Mouse (Mus musculus): Measurements from ENCODE around the gene Sec62.
A peak's percentile ranks its signal among the peaks of the same experiment; 100 is the strongest.

Gene Sec62

DNA sequence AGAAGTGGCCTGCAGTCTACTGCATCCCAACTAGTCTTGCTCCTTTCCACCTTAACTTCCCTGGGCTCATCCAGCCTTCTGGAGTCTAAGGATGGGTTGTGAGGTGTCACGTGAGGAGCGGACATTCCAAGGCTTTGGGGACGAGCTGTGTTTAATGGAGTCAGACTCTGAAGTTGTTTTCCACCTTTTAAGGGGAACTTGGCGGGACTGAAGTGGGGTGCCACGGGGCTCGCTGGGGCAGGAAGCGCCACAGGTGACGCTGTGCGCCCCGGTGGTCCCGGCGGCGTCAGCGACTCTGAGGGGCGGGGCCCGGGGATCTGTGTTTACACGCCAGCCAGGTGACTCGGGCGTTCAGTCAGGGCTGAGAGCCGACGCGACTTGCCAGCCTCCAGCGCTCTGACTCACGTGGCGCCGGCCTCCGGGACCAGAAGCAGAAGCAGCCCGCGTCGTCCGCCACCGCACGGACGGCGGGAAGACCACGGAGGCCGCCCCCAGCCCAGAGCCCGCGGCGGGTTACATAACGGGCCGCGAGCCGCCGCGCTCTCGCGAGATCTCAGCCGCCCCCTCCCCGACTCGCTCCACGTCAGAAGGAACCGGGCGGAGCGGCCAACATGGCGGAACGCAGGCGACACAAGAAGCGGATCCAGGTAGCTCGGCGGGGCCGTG, at the start of gene Sec62:
Sec62 (plus strand) TSS at position 139 of the 666 bp plus-strand sequence.
- peak; percentile 90 for DNase-seq (ENCODE audit: low spot score)

DNA sequence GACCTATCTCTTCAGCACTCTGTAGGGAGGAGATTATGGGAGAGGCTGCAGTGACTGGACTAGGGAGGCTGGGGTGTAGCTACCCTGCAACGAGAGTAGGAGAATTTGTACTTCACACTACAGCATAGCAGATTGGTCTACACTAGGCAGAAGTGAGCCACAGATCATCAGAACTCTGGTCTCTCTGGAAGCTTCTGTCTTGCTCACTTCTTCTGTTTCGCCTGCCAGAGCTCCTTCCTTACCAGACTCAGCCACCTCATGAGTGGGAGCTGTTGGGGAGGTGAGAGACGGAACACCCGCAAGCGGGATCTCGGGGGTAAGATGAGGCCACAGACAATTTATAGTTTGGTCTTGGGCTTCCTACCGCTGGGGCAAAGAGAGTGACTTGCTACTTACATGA, 49.8 kb upstream of the Sec62 start:
- no peak for DNase-seq (ENCODE audit: low spot score)

DNA sequence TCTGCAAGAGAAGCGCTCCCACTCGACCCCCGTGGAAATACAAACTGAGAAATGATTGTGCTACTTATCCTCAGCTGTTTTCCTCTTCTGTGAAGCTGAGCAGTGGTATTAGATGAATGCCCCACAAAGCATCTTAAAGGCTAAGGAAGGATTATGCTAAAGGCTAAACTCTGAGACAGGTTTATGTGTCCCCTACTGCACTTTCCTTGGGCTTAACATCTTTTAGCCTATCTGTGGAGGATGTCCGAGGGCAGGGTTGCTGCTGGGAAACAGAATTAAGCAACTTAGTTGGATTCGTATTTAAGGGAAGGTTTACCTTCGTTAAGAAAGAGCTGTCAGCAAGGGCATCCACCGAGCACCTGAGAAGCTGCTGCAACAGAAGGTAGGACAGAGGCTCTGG, 46.7 kb upstream of the Sec62 start, which contains the start of gene Samd7:
Samd7 (plus strand) TSS at position 288 of the 400 bp plus-strand sequence.
- no peak for DNase-seq (ENCODE audit: low spot score)

DNA sequence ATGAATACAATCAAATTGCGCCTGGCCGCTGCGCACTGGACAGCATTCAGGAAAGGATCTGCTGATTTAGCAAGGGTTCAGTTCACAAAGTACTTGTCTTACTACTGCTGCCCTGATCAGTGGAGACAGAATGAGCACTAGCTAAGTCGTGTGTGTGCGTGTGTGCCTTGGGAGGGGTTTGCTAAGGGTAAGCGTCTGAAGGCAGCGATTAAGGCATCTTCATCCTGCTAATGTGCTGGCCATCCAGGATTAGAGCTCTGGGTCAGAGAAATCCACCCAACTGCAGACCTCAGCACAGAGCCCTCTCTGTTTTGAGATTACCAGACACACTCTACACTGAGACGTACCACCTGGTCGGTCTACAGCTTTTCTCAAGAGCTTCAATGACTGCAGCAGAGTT, 44.4 kb upstream of the Sec62 start:
- no peak for DNase-seq (ENCODE audit: low spot score)

DNA sequence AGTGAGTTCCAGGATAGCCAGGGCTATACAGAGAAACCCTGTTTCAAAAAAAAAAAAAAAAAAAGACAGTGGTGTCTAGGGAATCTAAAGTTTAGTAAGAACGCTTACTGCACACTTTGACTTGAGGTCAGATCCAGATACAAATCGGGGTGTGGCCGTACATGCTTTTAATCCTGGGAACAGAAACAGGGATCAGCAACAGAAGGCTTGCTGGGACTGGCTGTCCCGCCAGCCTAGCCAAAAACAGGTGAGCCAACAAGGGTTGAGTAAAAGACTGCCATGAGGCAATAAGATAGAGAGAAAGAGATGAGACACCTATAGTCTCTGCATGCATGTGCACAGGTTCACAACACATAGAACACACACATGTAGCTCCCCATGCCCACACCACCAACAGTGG, 38.0 kb upstream of the Sec62 start:
- DNase-seq (ENCODE audit: low spot score) = no peak

DNA sequence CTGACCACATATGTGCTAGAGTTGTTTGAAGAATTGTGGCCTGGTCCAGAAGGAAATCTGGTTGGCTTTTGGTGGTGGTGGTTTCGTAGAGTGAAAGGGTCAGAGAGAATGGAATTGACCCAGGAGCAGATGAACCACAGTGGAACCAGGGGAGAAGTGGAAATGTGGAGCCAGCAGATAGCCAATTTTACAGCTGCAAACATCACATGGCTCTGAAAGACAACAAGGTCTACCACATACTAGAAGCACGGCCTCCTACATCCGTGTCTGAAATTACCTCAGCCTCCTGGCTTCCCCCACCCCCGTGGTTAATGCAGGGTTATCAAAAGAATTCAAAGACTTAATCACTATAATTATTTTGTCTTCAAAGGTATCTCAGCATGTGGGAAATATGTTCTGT, 27.8 kb upstream of the Sec62 start:
- DNase-seq (ENCODE audit: low spot score) = peak; percentile 13

DNA sequence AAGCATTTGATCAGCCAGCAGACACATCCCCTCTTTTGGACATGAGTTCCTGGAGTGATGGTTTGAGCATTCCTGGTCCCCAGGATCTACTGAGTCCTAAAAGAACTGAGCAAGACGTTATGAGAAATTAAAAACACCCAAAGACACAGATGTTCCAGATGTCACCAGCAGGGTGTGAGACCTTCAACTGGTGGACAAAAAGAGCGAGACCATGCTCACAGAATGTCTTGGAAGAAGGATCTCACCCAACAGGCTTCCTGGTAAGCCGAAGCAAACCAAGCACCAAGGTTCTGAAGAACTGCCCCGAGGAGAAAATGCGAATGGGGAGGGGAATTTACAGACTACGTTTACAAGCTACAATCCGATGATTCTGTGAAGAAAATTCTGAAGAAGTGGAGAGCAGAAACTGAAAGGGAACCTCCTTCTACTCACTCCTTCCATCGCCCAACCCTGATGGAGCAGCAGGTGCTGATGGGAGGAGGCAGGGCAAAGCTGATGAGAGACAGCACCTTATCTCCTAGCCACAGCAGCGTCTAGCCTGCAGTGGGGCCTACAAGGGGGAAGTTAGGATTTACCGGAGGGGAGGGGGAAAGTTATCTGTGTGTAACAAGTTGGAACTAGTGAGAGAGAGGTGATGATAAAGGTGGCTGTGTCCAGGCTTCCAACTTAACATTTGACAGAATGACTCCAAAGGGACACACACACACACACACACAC, 27.2 kb upstream of the Sec62 start:
- DNase-seq (ENCODE audit: low spot score) = peak; percentile 72

DNA sequence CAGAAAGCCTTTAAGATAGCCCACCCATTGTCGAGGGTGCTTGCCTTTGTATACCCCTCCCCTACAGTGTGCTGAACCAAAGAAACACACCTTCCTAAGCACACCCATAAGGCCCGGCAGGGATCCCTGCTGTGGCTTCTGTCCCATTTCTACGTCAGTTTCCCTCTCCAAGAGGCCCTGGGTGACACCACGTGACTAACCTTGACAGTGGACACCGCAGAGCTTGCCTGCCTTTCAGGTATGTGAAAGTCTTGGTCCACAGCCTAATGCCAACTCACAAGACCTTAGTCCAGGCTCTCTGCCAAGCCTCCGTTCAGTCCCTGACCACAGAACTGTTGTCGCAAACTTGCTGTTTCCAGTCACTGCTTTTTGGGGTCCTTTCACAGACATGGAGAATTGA, 26.5 kb upstream of the Sec62 start:
- DNase-seq (ENCODE audit: low spot score) = peak; percentile 54

DNA sequence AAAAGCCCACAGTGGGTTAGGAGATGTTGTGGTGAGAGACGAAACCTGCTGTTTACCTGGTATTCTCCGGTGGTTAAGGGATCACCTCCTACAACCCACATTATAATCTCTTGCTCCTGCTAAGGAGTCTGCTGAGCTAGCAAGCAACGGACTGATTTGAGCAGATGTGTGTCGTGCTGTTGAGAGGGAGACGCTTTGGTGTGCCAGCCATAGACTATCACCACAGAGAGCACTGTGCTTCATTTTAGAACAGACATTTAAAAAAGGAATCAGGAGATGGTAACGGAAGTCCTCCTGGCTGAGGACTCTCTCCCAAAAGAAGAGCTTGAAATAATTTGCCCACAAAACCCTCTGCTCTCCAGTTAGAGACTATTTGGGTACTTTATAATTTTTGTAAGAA, 25.4 kb upstream of the Sec62 start:
- no peak for DNase-seq (ENCODE audit: low spot score)

DNA sequence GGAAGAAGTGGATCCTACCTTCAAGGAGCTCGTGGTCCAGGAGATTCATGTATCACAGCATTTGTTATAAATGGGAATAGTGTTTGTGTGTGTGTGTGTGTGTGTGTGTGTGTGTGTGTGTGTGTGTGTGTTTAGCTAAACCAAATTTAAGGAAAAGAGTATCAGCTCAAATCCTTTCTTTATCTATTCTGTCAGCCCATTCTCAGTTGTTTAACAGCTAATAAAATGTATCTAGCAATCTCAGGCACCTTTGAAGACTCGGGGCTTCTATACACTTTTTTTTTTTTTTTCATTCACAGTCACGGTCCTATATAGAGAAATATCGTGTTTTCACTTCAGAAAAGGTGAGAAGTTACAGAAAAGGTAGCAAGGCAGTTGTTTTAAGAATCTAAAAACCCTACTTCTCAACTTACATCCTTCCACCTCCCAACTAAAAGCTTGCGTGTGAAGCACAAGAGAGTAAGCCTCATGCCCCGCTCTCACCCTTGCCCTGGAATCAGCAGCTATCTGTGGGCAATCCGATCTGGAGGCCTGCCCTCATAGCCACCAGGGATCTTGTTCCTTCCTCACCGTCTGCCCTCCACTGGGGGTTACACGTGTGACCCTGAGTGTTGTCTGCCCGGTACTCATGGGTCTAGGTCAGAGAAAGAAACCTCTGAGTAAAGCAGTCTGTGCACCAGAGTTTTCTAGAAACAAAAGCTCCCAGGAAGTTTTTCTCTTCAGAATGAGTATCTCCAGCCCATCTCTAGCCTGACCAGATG, 22.7 kb upstream of the Sec62 start:
- no peak for DNase-seq (ENCODE audit: low spot score)

DNA sequence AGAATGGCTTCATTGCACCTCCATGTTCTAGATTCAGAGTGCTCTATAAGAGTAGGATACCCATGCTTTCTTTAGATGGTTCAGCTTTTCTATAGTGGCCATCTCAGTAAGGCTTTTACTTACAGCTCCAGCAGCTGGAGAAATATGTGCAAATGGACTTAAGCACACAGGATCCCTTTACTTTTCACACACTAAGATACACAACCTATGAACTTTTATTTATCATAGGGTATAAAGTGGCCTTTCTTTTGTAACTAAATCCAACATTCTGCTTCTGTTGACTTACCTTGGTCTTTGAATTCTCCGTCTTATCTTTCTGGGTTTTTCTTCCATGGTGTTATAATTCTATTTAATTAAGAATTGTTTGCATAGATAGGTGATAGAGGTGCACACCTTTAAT, 21.1 kb upstream of the Sec62 start:
- DNase-seq (ENCODE audit: low spot score) = no peak

DNA sequence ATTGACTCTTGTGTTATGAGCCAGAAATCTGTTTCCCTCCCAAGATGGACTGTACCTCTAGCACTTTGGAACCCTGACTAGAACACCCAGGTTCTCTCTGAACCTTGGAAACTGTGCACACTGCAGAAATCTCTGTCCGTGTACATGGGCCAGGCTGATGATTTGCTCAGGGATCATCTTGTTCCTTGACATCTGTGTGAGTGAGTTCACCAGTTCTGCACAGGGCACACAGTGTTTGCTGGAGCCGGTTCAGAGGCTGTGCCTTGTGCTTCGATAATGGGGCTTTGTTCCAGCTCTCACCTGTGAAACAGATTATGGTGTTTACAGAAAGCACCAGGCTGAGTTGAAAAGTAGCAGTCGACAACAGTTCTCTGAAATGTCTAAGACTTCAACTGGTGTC, 20.0 kb upstream of the Sec62 start:
- no peak for DNase-seq (ENCODE audit: low spot score)

DNA sequence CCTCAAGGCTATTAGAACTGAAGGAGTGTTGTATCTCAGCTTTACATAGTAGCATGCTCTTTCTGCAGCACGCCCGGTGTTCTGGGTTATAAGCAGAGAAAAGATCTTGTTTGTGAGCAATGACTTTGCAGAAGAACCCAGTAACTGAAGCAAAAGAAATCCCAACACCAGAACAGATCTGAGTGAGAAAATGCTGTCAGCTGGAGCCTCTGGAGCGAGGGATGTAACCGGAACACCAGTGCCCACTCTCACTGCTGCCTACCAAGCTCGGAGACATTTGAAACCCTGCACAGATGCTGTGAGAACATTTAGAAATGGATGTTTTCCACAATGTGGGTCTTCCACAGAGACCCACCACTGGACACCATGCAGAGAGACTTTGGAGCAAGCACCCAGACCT, 18.0 kb upstream of the Sec62 start:
- DNase-seq (ENCODE audit: low spot score) = no peak

DNA sequence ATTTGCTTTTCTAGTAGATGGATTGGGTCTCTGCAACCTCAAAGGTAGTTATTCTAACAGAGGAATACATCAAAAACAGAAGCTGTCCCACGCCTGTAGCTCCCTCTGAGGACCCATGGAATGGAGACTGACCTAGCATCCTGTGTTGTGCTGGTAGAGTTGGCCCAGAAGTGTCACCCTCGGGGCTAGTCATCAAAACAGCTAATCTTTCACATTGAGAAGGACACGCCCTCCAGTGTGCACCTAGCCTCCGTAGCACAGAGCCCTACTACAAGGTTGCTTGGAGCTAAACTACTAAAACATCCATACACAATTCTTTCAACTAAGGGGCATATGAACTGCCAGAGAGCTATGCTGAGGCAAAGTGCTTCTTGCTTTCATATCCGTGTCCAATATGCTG, 14.7 kb upstream of the Sec62 start:
- DNase-seq (ENCODE audit: low spot score) = no peak

DNA sequence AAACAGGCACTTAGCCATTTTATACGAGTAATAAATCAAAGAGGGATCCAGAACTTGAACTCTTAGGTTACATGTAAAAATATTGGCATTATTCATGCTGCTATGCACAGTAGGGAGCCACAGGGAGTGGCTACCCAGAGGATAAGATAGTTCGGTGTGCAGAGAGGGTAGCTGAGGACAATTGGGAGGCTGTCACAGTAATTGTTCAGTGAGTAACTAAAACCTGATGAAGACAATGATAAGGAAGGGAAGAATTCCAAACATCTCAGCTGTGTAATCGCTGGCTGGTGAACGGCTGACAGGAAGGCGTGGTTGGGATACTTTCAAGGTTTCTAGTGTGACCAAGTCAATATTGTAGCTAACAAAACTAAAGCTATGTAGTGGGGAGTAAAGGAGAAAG, 4.1 kb upstream of the Sec62 start:
- no peak for DNase-seq (ENCODE audit: low spot score)

DNA sequence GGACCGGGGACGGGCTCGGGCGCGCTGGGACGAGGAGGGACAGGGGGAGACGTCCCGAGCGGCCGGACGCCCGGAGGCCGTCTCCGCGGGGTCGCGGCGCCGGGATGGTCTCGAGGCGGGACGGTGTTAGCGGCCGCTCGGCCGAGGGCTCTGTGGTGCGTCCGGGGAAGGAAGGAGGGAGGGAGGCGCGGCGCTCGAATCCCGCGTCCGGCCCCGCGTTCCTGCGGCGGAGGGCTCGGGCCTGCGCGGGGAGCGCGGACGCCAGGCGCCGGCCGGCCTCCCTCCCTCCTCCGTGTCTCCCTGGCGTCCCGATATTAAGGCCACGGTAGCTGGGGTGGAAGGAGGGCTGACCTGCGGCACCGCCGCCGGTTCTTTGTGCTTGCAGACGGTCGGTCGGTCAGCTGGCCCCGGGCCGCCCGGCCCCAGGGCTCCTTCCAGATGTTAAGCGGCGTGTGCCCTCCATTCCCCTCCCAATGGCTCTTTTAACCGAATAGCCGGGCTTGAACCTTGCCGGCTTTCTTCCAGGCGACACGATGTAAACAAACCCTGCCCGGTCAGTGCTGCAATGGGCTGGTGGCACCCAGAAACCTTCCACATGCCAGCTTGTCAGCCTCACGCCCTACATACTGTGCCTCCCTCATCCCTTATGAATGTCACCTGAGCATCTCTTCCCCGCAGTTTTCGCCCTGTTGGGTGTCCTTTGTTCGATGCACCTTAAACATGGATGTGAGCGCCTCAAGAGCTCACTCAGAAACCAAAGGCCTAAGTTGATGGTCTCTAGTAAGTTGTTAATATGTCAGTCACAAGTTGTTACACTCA, 937 bp downstream of the Sec62 start:
- DNase-seq (ENCODE audit: low spot score) = peak; percentile 58

DNA sequence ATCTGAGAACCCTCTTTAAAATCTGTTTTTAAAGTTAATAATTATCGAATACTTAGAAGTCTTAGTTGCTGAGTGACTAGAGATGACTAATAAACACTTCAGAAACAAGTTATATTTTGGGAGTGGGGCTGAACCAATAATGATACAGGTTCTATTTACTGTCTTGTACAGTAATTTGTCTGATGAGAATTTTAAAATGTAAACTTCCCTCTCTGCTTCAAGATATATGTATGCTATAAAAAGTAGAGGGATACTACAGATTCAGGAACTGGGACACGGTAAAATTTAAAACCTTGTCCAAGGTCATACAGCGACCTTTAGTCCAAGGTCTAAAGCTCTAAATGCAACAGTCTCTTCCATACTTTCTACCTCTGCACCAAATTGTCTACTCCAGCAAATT, 9.5 kb downstream of the Sec62 start:
- DNase-seq (ENCODE audit: low spot score) = no peak

DNA sequence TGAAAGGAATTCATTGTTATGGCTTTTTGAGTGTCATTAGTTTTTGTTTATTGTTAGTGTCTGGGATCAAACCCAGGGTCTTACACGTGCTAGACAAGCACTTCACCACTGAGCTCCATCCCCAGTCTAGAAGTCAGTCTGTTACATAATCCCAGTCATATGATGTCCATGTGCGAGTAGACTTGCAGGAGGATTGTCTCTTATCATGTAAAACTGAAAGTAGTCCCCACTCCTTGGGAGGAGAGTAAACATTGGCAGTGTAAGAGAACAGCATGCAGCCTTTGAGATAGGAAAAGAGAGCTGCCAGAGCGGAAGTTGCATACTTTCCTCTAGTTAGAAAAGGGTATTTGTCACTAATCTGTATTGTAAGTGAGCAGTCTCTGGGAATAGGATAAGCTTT, 20.2 kb downstream of the Sec62 start:
- no peak for DNase-seq (ENCODE audit: low spot score)

DNA sequence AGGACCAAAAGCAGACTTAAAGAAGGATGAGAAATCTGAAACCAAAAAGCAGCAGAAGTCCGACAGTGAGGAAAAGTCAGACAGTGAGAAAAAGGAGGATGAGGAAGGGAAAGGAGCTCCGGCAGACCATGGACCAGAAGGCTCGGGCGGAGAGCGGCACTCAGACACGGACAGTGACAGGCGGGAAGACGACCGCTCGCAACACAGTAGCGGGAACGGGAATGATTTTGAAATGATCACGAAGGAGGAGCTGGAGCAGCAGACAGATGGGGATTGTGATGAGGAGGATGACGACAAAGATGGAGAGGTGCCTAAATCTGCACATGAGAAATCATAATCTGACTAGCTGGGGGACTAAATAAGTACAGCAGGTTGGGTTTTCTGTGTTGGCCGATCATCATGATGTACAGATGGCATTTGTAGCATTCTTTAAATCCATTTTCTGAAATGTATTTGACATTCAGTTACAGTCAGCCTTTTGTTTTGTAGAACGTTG, 26.0 kb downstream of the Sec62 start:
- DNase-seq (ENCODE audit: low spot score) = no peak

DNA sequence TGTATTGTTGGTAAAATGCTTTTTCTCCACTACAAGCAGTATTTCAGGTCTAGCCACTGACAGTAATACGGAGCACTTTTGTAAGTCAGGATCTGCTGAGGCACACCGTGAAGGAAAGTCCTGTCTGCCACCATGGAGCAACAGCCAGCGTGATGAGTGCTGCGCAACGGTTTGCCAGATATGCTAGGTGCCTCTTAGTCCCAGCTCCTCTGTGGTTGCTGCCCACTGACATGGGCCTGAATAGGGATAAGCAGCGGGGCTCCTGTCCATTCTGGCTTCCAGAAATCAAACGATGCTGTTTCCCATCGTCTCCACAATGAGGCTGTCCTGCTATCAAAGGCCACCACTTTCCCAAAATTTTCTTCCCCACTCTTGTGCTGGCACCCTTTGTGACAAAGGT, 29.5 kb downstream of the Sec62 start:
- DNase-seq (ENCODE audit: low spot score) = no peak

DNA sequence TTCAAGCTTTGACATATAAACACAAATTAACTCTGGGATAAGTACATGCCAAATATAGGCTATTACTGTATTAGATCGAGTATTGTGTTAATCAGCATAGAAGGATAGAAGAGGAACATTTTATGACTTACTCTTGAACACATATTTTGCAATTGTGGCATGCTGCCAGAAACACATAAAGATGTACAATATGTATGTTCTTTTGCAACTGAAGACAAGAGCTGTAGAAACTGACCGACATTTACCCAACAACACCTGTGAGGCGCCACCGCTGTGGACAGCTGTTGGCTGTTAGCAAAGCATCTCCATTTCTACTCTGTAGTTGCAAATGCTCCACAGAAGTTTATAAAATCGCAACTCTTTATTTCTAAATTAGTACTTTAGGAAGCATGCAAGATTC, 33.4 kb downstream of the Sec62 start:
- no peak for DNase-seq (ENCODE audit: low spot score)

Data from spleen, adult 12 weeks (tissue).